Mouse (Mus musculus): Measurements from ENCODE around the gene Atp11c.

- TF ChIP-seq CTCF (conservative IDR thresholded peaks at IDR 0.05; ENCODE audit: low read length) (no peak), NANOG (IDR thresholded peaks at IDR 0.05; ENCODE audit: borderline replicate concordance, low read length) (no peak)
Observed at GRCm38 (mm10) chrX:60187726-60188125, 404.8 kb downstream of the Atp11c start.

Measured in E14TG2a.4 (cell line).